Mouse (Mus musculus) ES-E14 (cell line): Measurements from ENCODE around the gene Gart.

Source experiments
- CHD2 ChIP-seq: IDR thresholded peaks from 2 replicates; pipeline ENCODE4 v1.6.1; 2014; ENCODE audit warnings: mild to moderate bottlenecking, low read depth, low read length, inconsistent platforms
- HCFC1 ChIP-seq: IDR thresholded peaks from 2 replicates; pipeline ENCODE4 v1.6.1; 2012; ENCODE audit warnings: low read length, inconsistent platforms, borderline replicate concordance; ENCODE audit not compliant: insufficient read depth
- MAFK ChIP-seq: IDR thresholded peaks from 2 replicates; pipeline ENCODE4 v1.6.1; 2014; ENCODE audit warnings: mild to moderate bottlenecking, low read depth, low read length, inconsistent platforms; ENCODE audit not compliant: insufficient read depth
- ZC3H11A ChIP-seq: IDR thresholded peaks from 2 replicates; pipeline ENCODE4 v1.6.1; 2012; ENCODE audit warnings: low read depth, mild to moderate bottlenecking, inconsistent platforms, low read length, borderline replicate concordance
- ZNF384 ChIP-seq: IDR thresholded peaks from 2 replicates; pipeline ENCODE4 v1.6.1; 2012; ENCODE audit warnings: low read depth, low read length, inconsistent platforms

DNA sequence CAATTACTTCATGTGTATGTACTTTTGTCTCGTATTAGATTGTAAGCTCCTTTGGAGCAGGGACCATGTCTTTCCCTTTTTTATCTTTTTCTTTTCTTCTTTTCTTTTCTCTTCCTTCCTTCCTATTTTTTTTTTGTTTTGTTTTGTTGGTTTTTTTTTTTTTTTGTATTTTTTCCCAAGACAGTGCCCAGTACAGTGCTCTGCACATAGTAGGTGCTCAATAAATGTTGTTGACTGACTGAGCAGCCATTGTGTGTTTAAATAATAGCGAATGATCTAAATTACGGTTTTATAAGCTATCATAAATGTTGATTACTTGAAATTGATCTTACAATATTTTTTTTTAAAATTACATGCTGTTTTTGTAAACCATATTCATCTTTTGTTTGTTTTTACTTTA lies 17.0 kb upstream of the Gart start:
- TF ChIP-seq ZC3H11A (no peak), MAFK (no peak), CHD2 (no peak), HCFC1 (no peak), ZNF384 (no peak)
